Mouse (Mus musculus): ENCODE measurements around the gene Aicda.

DNA sequence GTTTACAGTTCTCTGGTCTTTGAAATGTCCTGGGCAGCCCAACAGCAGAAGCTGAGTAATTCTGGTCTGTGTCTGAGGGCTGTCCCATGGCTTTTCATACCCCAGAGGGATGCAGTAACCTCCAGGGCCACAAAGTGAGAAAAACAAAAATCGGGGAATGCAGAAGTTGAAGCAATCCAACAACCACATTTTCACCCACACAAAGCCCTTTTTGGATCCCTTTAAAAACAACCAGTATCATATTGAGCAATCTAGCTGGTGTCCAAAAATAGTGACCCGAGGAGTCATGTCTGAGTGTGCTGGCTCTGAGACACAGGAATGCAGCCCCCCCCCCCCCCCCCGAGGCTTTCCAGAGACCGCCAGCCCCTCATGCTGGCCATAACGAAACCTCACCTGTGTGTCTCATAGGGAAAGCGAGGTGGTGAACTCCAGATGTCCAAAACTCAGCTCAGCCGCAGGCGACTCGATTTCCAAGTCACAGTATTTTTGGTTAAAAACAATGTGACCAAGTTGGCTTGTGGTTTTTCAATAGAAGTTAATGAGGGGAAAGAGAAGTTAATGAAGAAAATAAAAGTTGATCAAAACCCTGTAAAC is 8.2 kb upstream of the Aicda start:
- TF ChIP-seq CTCF (IDR thresholded peaks at IDR 0.05; ENCODE audit: insufficient read depth, low read length) (no peak), POLR2A (IDR thresholded peaks at IDR 0.05; ENCODE audit: borderline replicate concordance, extremely low read depth, low read depth, low read length) (no peak)

Data from lung, adult 2 months (tissue).